Mouse (Mus musculus) liver, adult 2 months (tissue): ENCODE results near the gene Wscd2. TPM values are rescaled to one million over a fixed set of nuclear protein-coding genes. Genes with fewer than 3 reads are reported as not detected.
A peak's percentile ranks its signal among the peaks of the same experiment; 100 is the strongest.

Experiments
- DNase-seq: peaks from one replicate; pipeline ENCODE4 v3.0.0-alpha.2; 2011; ENCODE audit warnings: low read depth, low spot score; ENCODE audit errors: extremely low read depth
- H3K27ac ChIP-seq: fragments of 200-500 bp; replicated peaks from 2 replicates; pipeline ENCODE4 v1.5.1; 2012; ENCODE audit warnings: low read depth, mild to moderate bottlenecking, control low read depth, inconsistent platforms, low read length; ENCODE audit not compliant: insufficient read depth
- H3K27me3 ChIP-seq: fragments of 200-500 bp; 2 replicates; pipeline ENCODE4 v1.6.1; 2012; ENCODE audit warnings: mild to moderate bottlenecking, moderate library complexity, low read length, inconsistent platforms; ENCODE audit not compliant: control insufficient read depth, insufficient read depth
- H3K36me3 ChIP-seq: fragments of 200-500 bp; 2 replicates; pipeline ENCODE4 v1.6.1; 2012; ENCODE audit warnings: low read length, inconsistent platforms; ENCODE audit not compliant: control insufficient read depth, insufficient read depth
- H3K4me1 ChIP-seq: fragments of 200-500 bp; 2 replicates; pipeline ENCODE4 v1.6.1; 2011; ENCODE audit warnings: low read length; ENCODE audit not compliant: control insufficient read depth, insufficient read depth
- H3K4me3 ChIP-seq: fragments of 200-500 bp; 2 replicates; pipeline ENCODE4 v1.5.1; 2011; ENCODE audit warnings: low read depth, mild to moderate bottlenecking, control low read depth, low read length, moderate library complexity; ENCODE audit not compliant: insufficient read depth
- H3K79me2 ChIP-seq: fragments of 200-500 bp; 2 replicates; pipeline ENCODE4 v1.6.1; 2012; ENCODE audit warnings: inconsistent platforms, mild to moderate bottlenecking, low read length, moderate library complexity; ENCODE audit not compliant: control insufficient read depth, insufficient read depth
- H3K9ac ChIP-seq: fragments of 200-500 bp; 2 replicates; pipeline ENCODE4 v1.6.1; 2012; ENCODE audit warnings: low read depth, mild to moderate bottlenecking, control low read depth, inconsistent platforms, low read length
- CTCF ChIP-seq: fragments of 200-500 bp; IDR thresholded peaks from 2 replicates; pipeline ENCODE4 v1.5.1; 2011; ENCODE audit warnings: low read depth, low read length, control low read depth
- POLR2A ChIP-seq: fragments of 200-500 bp; IDR thresholded peaks from 2 replicates; pipeline ENCODE4 v1.6.1; 2011; ENCODE audit warnings: low read length, control low read depth; ENCODE audit not compliant: insufficient read depth; ENCODE audit errors: extremely low read depth
- WGBS: fragments of 180-500 bp; shearing (Covaris S2); methylation state at CpG from one replicate; pipeline ENCODE4 v1.1.7; 2018; 5-methylcytosine and 5-hydroxymethylcytosine counted together
- polyA plus RNA-seq: library from polyadenylated mRNA; depleted of rRNA; stranded (reverse); fragments of >200 nt; gene quantifications from 2 replicates; pipeline ENCODE4 v1.2.3, GENCODE M21; 2012
- total RNA-seq: library from RNA; depleted of rRNA; stranded (reverse); fragments of >200 nt; gene quantifications from 2 replicates; pipeline ENCODE4 v1.2.3, GENCODE M21; 2014

Wscd2 gene
- total and polyA plus RNA-seq, 2 experiments = 0.05 to 0.09 TPM

- 85% methylated on average over 5 of the region's 5 CpGs for WGBS
- Histone ChIP-seq H3K79me2 (no peaks in the 10 kb centered on the region), H3K27ac (no peak overlapping the region), H3K9ac (no peak overlapping the region), H3K4me1 (no peaks in the 10 kb centered on the region), H3K27me3 (no peaks in the 10 kb centered on the region), H3K4me3 (no peak overlapping the region), H3K36me3 (no peaks in the 10 kb centered on the region)
- no peak for TF ChIP-seq CTCF
- TF ChIP-seq POLR2A = no peak
- no peak for DNase-seq
These were observed 20.3 kb upstream of the Wscd2 start for GRCm38 (mm10) chr5:113469826-113470225.

GRCm38 (mm10) chr5:113471417-113471816, 18.7 kb upstream of the Wscd2 start:
- H3K4me3 ChIP-seq = no peak overlapping the region
- WGBS = 37% methylated on average over 4 of the region's 4 CpGs
- no peak overlapping the region for H3K27ac ChIP-seq
- no peak for TF ChIP-seq POLR2A
- peak; percentile 77 for TF ChIP-seq CTCF
- H3K27me3 ChIP-seq = no peaks in the 10 kb centered on the region
- peak; percentile 15 for DNase-seq
- no peaks in the 10 kb centered on the region for H3K4me1 ChIP-seq
- H3K36me3 ChIP-seq = no peaks in the 10 kb centered on the region
- H3K79me2 ChIP-seq = no peaks in the 10 kb centered on the region
- no peak overlapping the region for H3K9ac ChIP-seq

DNA sequence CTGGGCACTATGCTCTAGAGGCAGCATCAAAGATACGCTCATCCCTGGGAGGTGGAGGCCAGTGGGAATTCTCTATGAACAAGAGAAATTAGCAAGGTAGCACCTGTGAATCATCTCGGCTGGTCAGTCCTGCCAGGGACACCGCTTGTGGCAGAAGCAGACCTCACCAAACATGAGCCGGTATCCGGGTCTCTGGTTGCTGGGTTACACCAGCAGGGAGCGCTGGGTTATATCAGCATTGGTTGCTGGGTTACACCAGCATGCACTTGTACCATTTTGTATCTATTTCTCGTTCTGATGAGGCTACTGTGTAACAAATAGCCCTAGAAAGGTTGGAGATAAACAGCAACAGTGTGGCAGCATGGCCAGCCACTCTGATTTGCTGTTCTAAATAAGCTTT, 17.8 kb upstream of the Wscd2 start:
- H3K9ac ChIP-seq = no peak overlapping the region
- H3K27me3 ChIP-seq = no peaks in the 10 kb centered on the region
- no peaks in the 10 kb centered on the region for H3K79me2 ChIP-seq
- no peaks in the 10 kb centered on the region for H3K4me1 ChIP-seq
- 47% methylated on average over 7 of the region's 7 CpGs for WGBS
- TF ChIP-seq POLR2A = no peak
- no peak for TF ChIP-seq CTCF
- no peaks in the 10 kb centered on the region for H3K36me3 ChIP-seq
- no peak for DNase-seq
- no peak overlapping the region for H3K27ac ChIP-seq
- no peak overlapping the region for H3K4me3 ChIP-seq

- no peaks in the 10 kb centered on the region for H3K27me3 ChIP-seq
- no peak overlapping the region for H3K9ac ChIP-seq
- no peak overlapping the region for H3K27ac ChIP-seq
- TF ChIP-seq POLR2A (no peak), CTCF (no peak)
- H3K4me3 ChIP-seq = no peak overlapping the region
- WGBS = 40% methylated on average over 6 of the region's 6 CpGs
- H3K36me3 ChIP-seq = no peaks in the 10 kb centered on the region
- no peak for DNase-seq
- no peaks in the 10 kb centered on the region for H3K4me1 ChIP-seq
- H3K79me2 ChIP-seq = no peaks in the 10 kb centered on the region
These were observed 13.3 kb upstream of the Wscd2 start for GRCm38 (mm10) chr5:113476816-113477215.

GRCm38 (mm10) chr5:113479075-113479474, 11.1 kb upstream of the Wscd2 start:
- no peaks in the 10 kb centered on the region for H3K79me2 ChIP-seq
- H3K27me3 ChIP-seq = no peaks in the 10 kb centered on the region
- H3K4me3 ChIP-seq = no peak overlapping the region
- no peak for TF ChIP-seq POLR2A
- TF ChIP-seq CTCF = no peak
- no peak for DNase-seq
- no peaks in the 10 kb centered on the region for H3K36me3 ChIP-seq
- 73% methylated on average over 5 of the region's 5 CpGs for WGBS
- no peaks in the 10 kb centered on the region for H3K4me1 ChIP-seq
- no peak overlapping the region for H3K27ac ChIP-seq
- no peak overlapping the region for H3K9ac ChIP-seq

- WGBS = 63% methylated on average over 5 of the region's 5 CpGs
- Histone ChIP-seq H3K36me3 (no peaks in the 10 kb centered on the region), H3K79me2 (no peaks in the 10 kb centered on the region), H3K27ac (no peak overlapping the region), H3K27me3 (no peaks in the 10 kb centered on the region), H3K4me3 (no peak overlapping the region), H3K4me1 (no peaks in the 10 kb centered on the region), H3K9ac (no peak overlapping the region)
- no peak for DNase-seq
- no peak for TF ChIP-seq CTCF
- no peak for TF ChIP-seq POLR2A
These were observed 9.7 kb upstream of the Wscd2 start for GRCm38 (mm10) chr5:113480451-113480850.
